Mouse (Mus musculus): Measurements from ENCODE around the gene Usp29. TPM values are rescaled to one million over a fixed set of nuclear protein-coding genes. Genes with fewer than 3 reads are reported as not detected.
"Not testable (repeated sequence)": the region's sequence is repeated elsewhere in the genome, so short reads cannot be mapped to it uniquely, and the experiment has no call there.

Usp29 gene
- polyA plus RNA-seq, 2 experiments from 2014 or later = 0.31 TPM; not detected in 1

- peak; percentile 75 for ATAC-seq
Measured at GRCm38 (mm10) chr7:6937040-6937439, 206.7 kb downstream of the Usp29 start.

DNA sequence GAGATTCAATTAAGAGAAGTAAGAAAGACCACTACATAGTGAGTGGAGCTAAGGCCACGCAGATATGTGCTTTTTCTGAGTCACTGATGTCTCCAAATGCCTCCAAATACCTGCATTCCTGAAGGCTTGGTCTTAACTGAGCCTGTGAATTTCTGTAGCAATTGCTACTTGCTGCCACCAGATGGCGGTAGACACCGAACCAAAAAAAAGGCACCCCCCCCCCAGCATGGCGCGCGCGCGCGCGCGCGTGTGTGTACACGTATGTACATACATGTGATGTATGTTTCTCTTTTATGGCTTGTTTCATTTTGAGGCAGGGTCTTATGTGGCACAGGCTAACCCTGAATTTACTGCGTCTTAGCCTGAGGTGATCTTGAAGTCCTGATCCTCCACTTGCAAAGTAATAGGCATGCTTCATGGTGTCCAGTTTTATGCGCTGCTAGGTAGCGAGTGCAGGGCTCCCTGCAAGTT is 210.4 kb downstream of the Usp29 start:
- ATAC-seq = peak; percentile 81

- ATAC-seq = not testable (repeated sequence)
Measured at GRCm38 (mm10) chr7:6948061-6948460, 217.7 kb downstream of the Usp29 start.

GRCm38 (mm10) chr7:6956576-6956975 is 226.2 kb downstream of the Usp29 start:
- ATAC-seq = no peak

DNA sequence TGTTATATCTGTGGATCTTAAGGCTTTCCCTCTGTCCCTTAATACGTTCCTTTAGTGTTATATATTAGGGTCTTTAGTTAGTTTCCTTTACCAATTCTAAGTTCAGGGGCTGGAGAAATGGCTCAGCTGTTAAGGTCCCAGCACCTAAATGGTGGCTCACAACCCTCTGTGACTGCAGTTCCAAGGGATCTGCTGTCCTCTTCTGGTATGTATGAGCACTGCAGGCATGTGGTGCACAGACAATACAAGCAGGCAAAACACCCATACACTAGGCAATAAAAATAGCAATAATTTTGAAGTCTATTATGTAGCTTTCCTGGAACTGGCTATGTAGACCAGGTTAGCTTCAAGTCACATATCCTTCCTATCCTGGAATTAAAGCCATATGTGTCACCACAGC is 228.2 kb downstream of the Usp29 start:
- ATAC-seq = no peak

DNA sequence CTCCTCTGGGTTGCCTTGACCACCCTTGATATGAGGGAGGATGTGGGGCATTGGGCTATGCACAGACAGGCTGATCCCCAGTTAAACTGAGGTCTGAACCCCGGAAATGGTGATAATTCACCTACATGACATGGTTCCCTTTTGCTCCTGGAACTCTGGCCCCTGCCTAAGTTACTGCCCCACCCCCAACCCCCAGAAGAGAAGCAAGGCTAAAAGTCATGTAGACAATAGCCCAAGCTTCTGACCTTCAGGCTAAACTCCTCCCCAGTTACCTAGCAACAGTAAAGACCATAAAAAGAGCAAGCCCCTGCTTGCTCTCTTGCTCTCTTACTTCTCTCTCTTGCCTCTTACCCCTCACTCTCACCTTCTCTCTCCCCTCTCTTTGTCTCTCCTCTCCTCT is 243.2 kb downstream of the Usp29 start:
- no peak for ATAC-seq

- ATAC-seq = no peak
Measured at GRCm38 (mm10) chr7:6976890-6977289, 246.5 kb downstream of the Usp29 start.

DNA sequence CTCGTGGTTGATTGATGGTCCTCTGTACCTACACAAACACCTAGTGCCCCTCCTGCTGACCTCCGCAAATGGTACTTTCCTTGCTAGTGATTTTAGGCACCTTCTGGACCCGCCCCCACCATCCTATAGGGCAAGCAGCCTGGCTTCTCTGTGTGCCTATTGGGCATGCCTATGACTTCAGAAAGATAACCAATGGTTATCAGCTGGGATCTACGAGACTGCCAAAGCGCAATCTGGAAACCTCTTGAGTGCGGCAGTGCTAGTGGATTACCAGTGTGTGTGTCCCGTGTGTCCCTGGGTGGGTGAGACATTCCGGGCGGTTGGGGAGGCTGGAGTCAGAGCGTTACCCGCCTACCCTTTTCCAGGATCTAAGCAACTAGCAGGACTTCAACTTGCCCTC is 264.9 kb downstream of the Usp29 start, which contains the start of gene Aurkc:
Gene Aurkc (plus strand): TSS at position 50 of the 400 bp plus-strand sequence.
- not testable (repeated sequence) for ATAC-seq

DNA sequence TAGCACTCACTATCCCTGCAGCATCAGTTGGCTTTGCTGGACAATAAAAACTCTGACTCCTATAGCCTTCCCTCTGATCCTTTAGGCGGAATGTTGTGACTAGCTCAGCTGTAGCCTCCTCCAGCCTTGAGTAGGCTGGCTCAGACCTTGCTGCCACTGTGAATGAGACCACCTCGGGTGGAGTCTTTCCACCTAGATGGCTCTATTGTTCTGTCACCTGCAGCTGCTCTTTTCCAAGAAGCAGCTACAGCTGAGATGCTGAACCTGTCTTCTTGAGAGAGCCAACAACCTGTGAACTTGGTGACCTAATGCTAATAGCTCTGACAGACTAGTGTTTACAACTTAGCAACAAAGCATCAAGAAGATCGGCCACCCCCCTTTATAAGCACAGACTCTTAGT is 268.5 kb downstream of the Usp29 start:
- not testable (repeated sequence) for ATAC-seq

DNA sequence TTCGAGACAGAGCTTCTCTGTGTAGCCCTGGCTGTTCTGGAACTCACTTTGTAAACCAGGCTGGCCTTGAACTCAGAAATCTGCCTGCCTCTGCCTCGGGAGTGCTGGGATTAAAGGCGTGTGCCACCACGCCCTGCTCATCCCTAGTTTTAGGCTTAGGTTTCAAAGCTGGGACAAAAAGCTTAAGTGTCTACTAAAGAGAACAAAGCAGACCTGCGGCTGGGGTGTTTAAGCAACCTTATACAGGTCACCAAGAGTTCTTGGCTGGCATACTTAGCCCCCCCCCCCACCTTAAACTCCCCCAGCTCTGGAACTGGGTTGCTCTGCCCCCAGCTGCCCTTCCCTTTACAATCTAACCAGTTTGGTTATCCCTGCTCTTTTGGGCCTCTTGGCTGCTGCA is 275.1 kb downstream of the Usp29 start:
- not testable (repeated sequence) for ATAC-seq

Other genes starting within 250 kb of the Usp29 start
- not detected for gene Olfr5, start 243.6 kb upstream of the Usp29 start, polyA plus RNA-seq (2017; shearing (Covaris generic))
- gene Olfr1347, start 230.8 kb upstream of the Usp29 start, polyA plus RNA-seq (2017; shearing (Covaris generic)) = not detected
- gene Olfr1348, start 221.8 kb upstream of the Usp29 start, polyA plus RNA-seq (2017; shearing (Covaris generic)) = not detected
- under 1 TPM in 1 of 2 experiments, not detected in 1; 0.09 TPM for gene Olfr1349, start 207.6 kb upstream of the Usp29 start, polyA plus RNA-seq (2017; shearing (Covaris generic))
- gene Olfr1350, start 165.7 kb upstream of the Usp29 start, polyA plus RNA-seq (2017; shearing (Covaris generic)) = not detected
- gene Zim1, start 34.1 kb upstream of the Usp29 start, polyA plus RNA-seq (2017; shearing (Covaris generic)) = not detected
- gene Peg3, start 147 bp upstream of the Usp29 start, polyA plus RNA-seq (2017; shearing (Covaris generic)) = not detected

All from CD4-positive, CD25-positive, alpha-beta regulatory T cell, adult 4 months (primary cell).